Comparison of ENCODE assay signal across 8 mouse cellular contexts in genomic region chrX:41910981-41911380, GRCm38 (mm10). TPM values are rescaled to one million over a fixed set of nuclear protein-coding genes. Genes with fewer than 3 reads are reported as not detected.
DNase-seq lines count a peak whose midpoint lies in the region; ATAC-seq and TF ChIP-seq lines count a peak whose summit lies in the region.

No protein-coding gene starts in this region.

- no peak for ATAC-seq in CD4-positive, CD25-positive, alpha-beta regulatory T cell, adult 4 months
- peak; percentile 19; the same call in 1 of the 2 replicates for ATAC-seq in stomach, embryonic 16.5 days (ENCODE audit: insufficient read depth, low FRiP score)

- no peaks in the 10 kb centered on the region for H3K36me3 ChIP-seq in ES-E14 (ENCODE audit: control insufficient read depth, insufficient read depth, low read length, poor library complexity, severe bottlenecking)
- no peaks in the 10 kb centered on the region for H3K36me3 ChIP-seq in stomach, embryonic 16.5 days (ENCODE audit: control insufficient read depth, insufficient read depth, low read length)

- peak overlapping the region; percentile 94 to 98 for H3K4me3 ChIP-seq in ES-E14 (ENCODE audit: insufficient read depth in 1 of 2, low read depth in 1 of 2, low read length in 2 of 2, poor library complexity in 1 of 2, severe bottlenecking in 1 of 2)
- H3K4me3 ChIP-seq in stomach, embryonic 16.5 days (replicated peaks; ENCODE audit: low read length), result peak overlapping the region; percentile 68

- H3K27me3 ChIP-seq in stomach, embryonic 16.5 days (ENCODE audit: control insufficient read depth, insufficient read depth, low read length), result no peaks in the 10 kb centered on the region

- H3K4me1 ChIP-seq in ES-E14 (ENCODE audit: control insufficient read depth in 2 of 2, insufficient read depth in 2 of 2, low read length in 2 of 2, poor library complexity in 1 of 2), result 0 out of 4 replicates have a peak, but pooled peaks cover 0 to 1% of the 10 kb centered on the region in 2 experiments
- H3K4me1 ChIP-seq in stomach, embryonic 16.5 days (ENCODE audit: control insufficient read depth, insufficient read depth, low read length), result 0 out of 2 replicates have a peak, but pooled peaks cover 2% of the 10 kb centered on the region

- H3K4me2 ChIP-seq in stomach, embryonic 16.5 days (ENCODE audit: low read depth, low read length), result peak overlapping the region; percentile 54

- in situ Hi-C loops in ES-E14 (cut with MboI; ENCODE audit: low sequenced_read_pairs in 2 of 2, unreplicated experiment in 2 of 2), result no loop called here

- WGBS in stomach, embryonic 16.5 days, result 22% methylated on average over 18 of the region's 24 CpGs

- no peaks in the 10 kb centered on the region for H3K9me3 ChIP-seq in ES-E14 (ENCODE audit: control insufficient read depth, insufficient read depth, low read depth, low read length)
- no peaks in the 10 kb centered on the region for H3K9me3 ChIP-seq in stomach, embryonic 16.5 days (replicated peaks; ENCODE audit: control insufficient read depth, low read length)

- H3K9ac ChIP-seq in ES-E14 (ENCODE audit: insufficient read depth, low read depth, low read length, poor library complexity, severe bottlenecking), result peak overlapping the region; percentile 99
- H3K9ac ChIP-seq in stomach, embryonic 16.5 days (ENCODE audit: low read length), result peak overlapping the region; percentile 80

- DNase-seq in CD4-positive, CD25-positive, alpha-beta regulatory T cell, adult 2 months (ENCODE audit: low read depth, low spot score), result peak; percentile 21
- no peak for DNase-seq in ES-E14 (ENCODE audit: low read depth, low spot score)
- peak; percentile 33 for DNase-seq in cerebellum, adult 9-11 months
- peak; percentile 13 for DNase-seq in gastrocnemius, postnatal 10 days
- peak; percentile 7 for DNase-seq in kidney, adult 9 months
- DNase-seq in lung, postnatal 4 days, result peak; percentile 26

- no peak overlapping the region for H3K27ac ChIP-seq in ES-E14 (ENCODE audit: insufficient read depth, low read depth, low read length, poor library complexity, severe bottlenecking)
- peak overlapping the region; percentile 86 for H3K27ac ChIP-seq in stomach, embryonic 16.5 days (ENCODE audit: low read length)

TF ChIP-seq in ES-E14, 5 proteins besides CTCF, POLR2A, EP300 and RAD21:
- TF ChIP-seq ZNF384 (IDR thresholded peaks at IDR 0.05; ENCODE audit: low read depth, low read length) (no peak), ZC3H11A (IDR thresholded peaks at IDR 0.05; ENCODE audit: borderline replicate concordance, low read depth, low read length) (no peak), HCFC1 (IDR thresholded peaks at IDR 0.05; ENCODE audit: borderline replicate concordance, insufficient read depth, low read length) (no peak), CHD2 (IDR thresholded peaks at IDR 0.05; ENCODE audit: low read depth, low read length) (no peak), MAFK (IDR thresholded peaks at IDR 0.05; ENCODE audit: insufficient read depth, low read depth, low read length) (no peak)

RNA-seq across cellular contexts. Expression of gene Thoc2, which starts 9.5 kb away (rescaled TPM):
- 100 to 1,000 TPM; 148 to 180 TPM for polyA plus RNA-seq in CD4-positive, CD25-positive, alpha-beta regulatory T cell, adult 4 months (2017; shearing (Covaris generic))
- total RNA-seq in ES-E14 (2012; rRNA removed), result 34.2 and 40.2 TPM in 2 replicates
- 10 to 100 TPM; 32.3 to 42.6 TPM for total RNA-seq in gastrocnemius, postnatal 10 days (2021)
- polyA plus RNA-seq in stomach, embryonic 16.5 days (2015; fragmentation: Nextera tagmentation; extraction: Ambion mirVana), result 67.8 and 71.2 TPM in 2 replicates
